Mouse (Mus musculus) macrophage (primary cell): ENCODE measurements around the gene Prl8a9. TPM values are rescaled to one million over a fixed set of nuclear protein-coding genes. Genes with fewer than 3 reads are reported as not detected.

Experiments
- H3K27ac ChIP-seq: fragments of 350-480 bp; formaldehyde crosslinking; 2 replicates; pipeline ENCODE4 v1.9.0; 2021
- H3K36me3 ChIP-seq: fragments of 350-480 bp; formaldehyde crosslinking; 2 replicates; pipeline ENCODE4 v1.9.0; 2021; ENCODE audit errors: inconsistent target
- H3K4me3 ChIP-seq: fragments of 350-480 bp; formaldehyde crosslinking; 2 replicates; pipeline ENCODE4 v1.9.0; 2021; ENCODE audit errors: inconsistent target
- H3K79me2 ChIP-seq: fragments of 350-480 bp; formaldehyde crosslinking; 2 replicates; pipeline ENCODE4 v1.9.0; 2021; ENCODE audit errors: inconsistent target
- WGBS: methylation state at CpG from one replicate; pipeline ENCODE4 v1.1.7; 2026; ENCODE audit warnings: inconsistent platforms; ENCODE audit not compliant: missing documents; 5-methylcytosine and 5-hydroxymethylcytosine counted together
- polyA plus RNA-seq: library from polyadenylated mRNA; stranded (reverse); fragments of 250-400 nt; gene quantifications from 3 replicates; pipeline ENCODE4 v1.2.4, GENCODE M21; 2018; ENCODE audit warnings: inconsistent platforms
- total RNA-seq, 78 experiments: library from RNA; depleted of rRNA; stranded (reverse); fragments of 250-400 nt; gene quantifications; 1 replicate in 9 of 78; 2 replicates in 24 of 78; 3 replicates in 43 of 78; 4 replicates in 2 of 78; pipeline ENCODE4 v1.2.4; 2018; ENCODE audit warnings: inconsistent platforms in 56 of 78

Gene Prl8a9
- total RNA-seq (2018; cell fraction: chromatin; rRNA removed), result not detected
- not detected for total RNA-seq (2018; cell fraction: cytosol; rRNA removed)
- not detected for total RNA-seq (2018; cell fraction: nucleus; rRNA removed)
- not detected in 3 replicates for polyA plus RNA-seq

DNA sequence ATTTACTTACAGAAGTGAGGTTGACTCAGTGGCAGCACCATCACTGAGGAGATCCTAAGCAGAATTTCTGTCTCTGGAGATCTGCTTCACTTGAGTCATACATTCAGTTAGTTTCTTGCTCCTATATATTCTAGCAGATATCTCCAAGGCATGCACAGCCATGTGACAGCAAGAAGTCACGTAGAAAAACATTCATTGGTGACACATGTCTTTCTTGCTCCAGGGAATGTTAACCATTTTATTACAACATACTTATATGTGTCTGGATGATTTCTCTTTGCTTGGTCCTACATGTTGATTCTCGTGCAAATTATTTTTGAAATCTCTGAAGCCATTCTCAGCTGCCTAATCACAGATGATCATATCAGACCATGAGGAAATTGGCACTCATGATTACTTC, at the start of gene Prl8a9:
Gene Prl8a9, minus strand, starts transcription at position 101 of the 400 bp plus-strand sequence.
- no peak within 1 kb of the TSS for H3K27ac ChIP-seq
- H3K4me3 ChIP-seq, result no peak within 1 kb of the TSS
- H3K36me3 ChIP-seq, result no peaks in the 10 kb centered on the region
- 79% methylated on average over 2 of the region's 2 CpGs for WGBS
- no peaks in the 10 kb centered on the region for H3K79me2 ChIP-seq

DNA sequence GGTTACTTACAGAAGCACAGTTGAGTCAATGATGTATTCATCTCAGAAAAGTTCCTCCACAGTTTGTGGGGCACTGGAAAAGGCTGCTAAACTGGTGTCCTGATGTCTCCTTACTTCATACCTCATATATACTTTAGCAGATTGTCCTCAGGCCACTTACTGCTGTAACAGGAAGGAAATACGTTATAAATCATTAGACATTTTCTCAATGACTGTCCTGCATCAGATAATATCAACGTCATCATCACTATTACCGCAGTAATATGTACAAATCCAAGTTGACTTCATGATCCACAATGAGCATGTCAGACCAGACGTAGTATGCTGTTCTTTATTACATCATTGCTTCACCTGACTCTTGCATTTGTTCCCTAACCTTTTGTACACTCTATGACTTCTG, 46.1 kb upstream of the Prl8a9 start, which contains the start of gene Prl7b1:
Gene Prl7b1, minus strand, starts transcription at position 101 of the 400 bp plus-strand sequence.
- Histone ChIP-seq H3K4me3 (no peak within 1 kb of the TSS), H3K79me2 (no peaks in the 10 kb centered on the region), H3K36me3 (no peaks in the 10 kb centered on the region), H3K27ac (no peak within 1 kb of the TSS)
- 67% methylated on average over 4 of the region's 4 CpGs for WGBS

DNA sequence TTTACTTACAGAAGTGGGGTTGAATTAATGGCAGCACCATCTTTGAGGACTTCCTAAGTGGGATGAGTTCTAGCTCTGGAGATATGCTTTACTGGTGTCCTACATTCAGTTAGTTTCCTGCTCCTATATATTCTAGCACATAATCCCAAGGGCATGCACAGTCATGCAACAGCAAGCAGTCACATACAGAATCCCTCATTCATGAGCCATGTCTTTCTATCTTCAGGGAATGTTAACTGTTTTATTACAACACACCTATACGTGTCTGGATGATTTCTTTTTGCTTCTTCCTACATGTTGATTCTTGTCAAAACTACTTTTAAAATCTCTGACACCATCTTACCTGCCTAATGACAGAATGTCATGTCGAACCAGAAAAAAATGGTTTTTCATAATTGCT, 17.7 kb upstream of the Prl8a9 start, which contains the start of gene Prl8a1:
Gene Prl8a1, minus strand, starts transcription at position 101 of the 400 bp plus-strand sequence.
- Histone ChIP-seq H3K79me2 (no peaks in the 10 kb centered on the region), H3K4me3 (no peak within 1 kb of the TSS), H3K27ac (no peak within 1 kb of the TSS), H3K36me3 (no peaks in the 10 kb centered on the region)
- WGBS, result 86% methylated on average over 2 of the region's 2 CpGs

DNA sequence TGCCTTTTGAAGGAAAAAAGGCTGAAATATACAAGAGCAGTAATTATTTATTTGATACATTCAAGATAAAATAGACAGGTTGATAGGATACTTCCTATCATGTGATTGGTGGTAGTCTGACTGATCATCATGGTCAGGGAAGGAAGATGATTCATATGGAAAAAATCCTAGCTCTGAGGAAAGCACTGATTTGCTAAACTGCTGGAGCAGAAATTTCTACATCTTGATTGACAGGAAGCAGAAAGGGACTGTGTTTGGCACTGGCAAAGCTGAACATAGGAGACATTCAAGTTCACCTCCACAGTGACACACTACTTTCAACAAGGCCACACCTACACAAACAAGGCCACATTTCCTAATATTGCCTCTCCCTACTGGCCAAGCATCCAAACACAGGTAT, 11.1 kb downstream of the Prl8a9 start:
- Histone ChIP-seq H3K4me3 (no peak overlapping the region), H3K79me2 (no peaks in the 10 kb centered on the region), H3K27ac (no peak overlapping the region), H3K36me3 (no peaks in the 10 kb centered on the region)

DNA sequence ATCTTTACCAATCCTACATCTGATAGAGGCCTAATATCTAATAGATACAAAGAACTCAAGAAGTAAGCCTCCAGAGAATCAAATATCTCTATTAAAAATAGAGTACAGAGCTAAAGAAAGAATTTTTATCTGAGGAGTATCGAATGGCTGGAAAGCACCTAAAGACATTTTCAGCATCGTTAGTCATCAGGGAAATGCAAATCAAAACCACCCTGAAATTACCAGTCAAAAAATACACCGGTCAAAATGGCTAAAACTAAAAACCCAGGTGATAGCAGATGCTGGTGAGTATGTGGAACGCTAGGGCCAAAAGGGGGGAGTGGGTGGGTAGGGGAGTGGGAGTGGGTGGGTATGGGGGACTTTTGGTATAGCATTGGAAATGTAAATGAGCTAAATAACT, 41.2 kb downstream of the Prl8a9 start:
- Histone ChIP-seq H3K36me3 (no peaks in the 10 kb centered on the region), H3K79me2 (no peaks in the 10 kb centered on the region), H3K27ac (no peak overlapping the region), H3K4me3 (no peak overlapping the region)
- 86% methylated on average over 4 of the region's 4 CpGs for WGBS

DNA sequence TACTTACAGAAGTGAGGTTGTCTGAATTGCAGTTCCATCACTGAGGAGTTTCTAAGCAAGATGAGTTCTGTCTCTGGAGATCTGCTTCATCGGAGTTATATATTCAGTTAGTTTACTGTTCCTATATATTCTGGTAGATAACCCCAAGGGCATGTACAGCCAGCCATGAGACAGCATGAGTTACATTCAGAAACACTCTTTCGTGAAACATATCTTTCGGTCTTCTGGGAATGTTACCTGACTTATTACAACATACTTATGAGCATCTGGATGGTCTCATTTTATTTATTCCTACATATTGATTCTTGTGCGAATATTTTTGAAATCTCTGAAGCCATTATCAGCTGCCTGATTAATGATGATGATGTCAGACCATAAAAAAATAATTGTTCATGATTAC, 51.3 kb downstream of the Prl8a9 start, which contains the start of gene Prl8a8:
Gene Prl8a8, minus strand, starts transcription at position 101 of the 400 bp plus-strand sequence.
- Histone ChIP-seq H3K79me2 (no peaks in the 10 kb centered on the region), H3K27ac (no peak within 1 kb of the TSS), H3K4me3 (no peak within 1 kb of the TSS), H3K36me3 (no peaks in the 10 kb centered on the region)
- 82% methylated on average over 4 of the region's 4 CpGs for WGBS

Other genes starting within 250 kb of the Prl8a9 start
- gene Prl8a2, start 218.9 kb downstream of the Prl8a9 start, polyA plus RNA-seq, result not detected in 3 replicates
- gene Prl2b1, start 173.8 kb downstream of the Prl8a9 start, polyA plus RNA-seq, result not detected in 3 replicates
- not detected in 3 replicates for gene Prl8a6, start 125.9 kb downstream of the Prl8a9 start, polyA plus RNA-seq
- not detected in 3 replicates for gene Prl8a8, start 51.4 kb downstream of the Prl8a9 start, polyA plus RNA-seq
- gene Prl8a1, start 17.6 kb upstream of the Prl8a9 start, polyA plus RNA-seq, result not detected in 3 replicates
- gene Prl7b1, start 46.0 kb upstream of the Prl8a9 start, polyA plus RNA-seq, result not detected in 3 replicates
- gene Prl7a1, start 77.9 kb upstream of the Prl8a9 start, polyA plus RNA-seq, result not detected in 3 replicates
- gene Prl7a2, start 103.4 kb upstream of the Prl8a9 start, polyA plus RNA-seq, result not detected in 3 replicates
- not detected in 3 replicates for gene Prl7d1, start 152.1 kb upstream of the Prl8a9 start, polyA plus RNA-seq
- not detected in 3 replicates for gene Prl7c1, start 216.2 kb upstream of the Prl8a9 start, polyA plus RNA-seq
- not detected in 3 replicates for gene Prl2a1, start 237.0 kb upstream of the Prl8a9 start, polyA plus RNA-seq